Mouse (Mus musculus): ENCODE data around the gene Plcb3. TPM values are rescaled to one million over a fixed set of nuclear protein-coding genes. Genes with fewer than 3 reads are reported as not detected.
"Not testable (repeated sequence)": the region's sequence is repeated elsewhere in the genome, so short reads cannot be mapped to it uniquely, and the experiment has no call there.

Plcb3 gene
- polyA plus RNA-seq, 1 experiment from 2014 or later: 18.1 TPM

GRCm38 (mm10) chr19:6997721-6998290 lies 21.5 kb upstream of the Plcb3 start:
- Histone ChIP-seq H3K9ac (no peak overlapping the region), H3K4me3 (no peak overlapping the region), H3K9me3 (no peaks in the 10 kb centered on the region), H3K27me3 (replicated peaks) (no peaks in the 10 kb centered on the region), H3K36me3 (peaks cover 26% of the 10 kb centered on the region), H3K4me1 (peaks cover 36% of the 10 kb centered on the region), H3K4me2 (no peak overlapping the region), H3K27ac (replicated peaks) (no peak overlapping the region)
- WGBS: 87% methylated on average over 9 of the region's 9 CpGs
- no peak for ATAC-seq (ENCODE audit: extremely low read depth, insufficient number of reproducible peaks, low FRiP score, low TSS enrichment)

- Histone ChIP-seq H3K36me3 (peaks cover 26% of the 10 kb centered on the region), H3K4me2 (peak within 1 kb of the TSS; percentile 89), H3K27ac (replicated peaks) (peak within 1 kb of the TSS; percentile 88), H3K4me3 (peak within 1 kb of the TSS; percentile 71), H3K4me1 (peaks cover 43% of the 10 kb centered on the region), H3K27me3 (replicated peaks) (no peaks in the 10 kb centered on the region), H3K9me3 (no peaks in the 10 kb centered on the region), H3K9ac (peak within 1 kb of the TSS; percentile 92)
- 1% methylated on average over 24 of the region's 24 CpGs for WGBS
- peak; percentile 56; the same call in 1 of the 2 replicates for ATAC-seq (ENCODE audit: extremely low read depth, insufficient number of reproducible peaks, low FRiP score, low TSS enrichment)
These were observed 19.7 kb upstream of the Plcb3 start, which contains the start of the genes Nudt22 and Trpt1 for GRCm38 (mm10) chr19:6996006-6996405. Gene Nudt22, minus strand, starts transcription at chr19:6996117. Gene Trpt1, plus strand, starts transcription at chr19:6996131.

- peak overlapping the region; percentile 89 for H3K4me2 ChIP-seq
- H3K4me1 ChIP-seq: peaks cover 43% of the 10 kb centered on the region
- peak overlapping the region; percentile 88 for H3K27ac ChIP-seq (replicated peaks)
- no peaks in the 10 kb centered on the region for H3K9me3 ChIP-seq
- peaks cover 24% of the 10 kb centered on the region for H3K36me3 ChIP-seq
- 42% methylated on average over 21 of the region's 21 CpGs for WGBS
- H3K27me3 ChIP-seq (replicated peaks): no peaks in the 10 kb centered on the region
- peak overlapping the region; percentile 71 for H3K4me3 ChIP-seq
- peak overlapping the region; percentile 92 for H3K9ac ChIP-seq
- ATAC-seq (ENCODE audit: extremely low read depth, insufficient number of reproducible peaks, low FRiP score, low TSS enrichment): no peak
These were observed 19.2 kb upstream of the Plcb3 start for GRCm38 (mm10) chr19:6995255-6995991.

GRCm38 (mm10) chr19:6994489-6994888 lies 18.2 kb upstream of the Plcb3 start:
- H3K4me1 ChIP-seq: peaks cover 43% of the 10 kb centered on the region
- H3K4me2 ChIP-seq: peak overlapping the region; percentile 89
- H3K9ac ChIP-seq: peak overlapping the region; percentile 92
- no peak for ATAC-seq (ENCODE audit: extremely low read depth, insufficient number of reproducible peaks, low FRiP score, low TSS enrichment)
- peak overlapping the region; percentile 71; the same call in 1 of the 2 replicates for H3K4me3 ChIP-seq
- no peaks in the 10 kb centered on the region for H3K9me3 ChIP-seq
- H3K36me3 ChIP-seq: peaks cover 15% of the 10 kb centered on the region
- H3K27me3 ChIP-seq (replicated peaks): no peaks in the 10 kb centered on the region
- WGBS: 78% methylated on average over 8 of the region's 8 CpGs
- no peak overlapping the region for H3K27ac ChIP-seq (replicated peaks)

- Histone ChIP-seq H3K4me1 (peaks cover 43% of the 10 kb centered on the region), H3K36me3 (peaks cover 15% of the 10 kb centered on the region), H3K9me3 (no peaks in the 10 kb centered on the region), H3K9ac (no peak overlapping the region), H3K4me3 (no peak overlapping the region; the same call in 1 of the 2 replicates), H3K27ac (replicated peaks) (no peak overlapping the region), H3K27me3 (replicated peaks) (no peaks in the 10 kb centered on the region), H3K4me2 (no peak overlapping the region)
- no peak for ATAC-seq (ENCODE audit: extremely low read depth, insufficient number of reproducible peaks, low FRiP score, low TSS enrichment)
- WGBS: 83% methylated on average over 8 of the region's 8 CpGs
These were observed 17.7 kb upstream of the Plcb3 start for GRCm38 (mm10) chr19:6994002-6994401.

GRCm38 (mm10) chr19:6993011-6993770 lies 16.9 kb upstream of the Plcb3 start:
- peak overlapping the region; percentile 64 for H3K4me3 ChIP-seq
- no peaks in the 10 kb centered on the region for H3K27me3 ChIP-seq (replicated peaks)
- peak overlapping the region; percentile 86 for H3K9ac ChIP-seq
- no peaks in the 10 kb centered on the region for H3K9me3 ChIP-seq
- peak overlapping the region; percentile 92 for H3K4me2 ChIP-seq
- peak overlapping the region; percentile 76 for H3K27ac ChIP-seq (replicated peaks)
- no peak for ATAC-seq (ENCODE audit: extremely low read depth, insufficient number of reproducible peaks, low FRiP score, low TSS enrichment)
- H3K4me1 ChIP-seq: peaks cover 45% of the 10 kb centered on the region
- 60% methylated on average over 14 of the region's 14 CpGs for WGBS
- H3K36me3 ChIP-seq: peaks cover 7% of the 10 kb centered on the region

- Histone ChIP-seq H3K36me3 (peaks cover 5% of the 10 kb centered on the region; the same call in 1 of the 2 replicates), H3K9ac (peak within 1 kb of the TSS; percentile 92), H3K4me1 (peaks cover 49% of the 10 kb centered on the region), H3K4me2 (peak within 1 kb of the TSS; percentile 92), H3K4me3 (peak within 1 kb of the TSS; percentile 64), H3K9me3 (no peaks in the 10 kb centered on the region), H3K27ac (replicated peaks) (peak within 1 kb of the TSS; percentile 76), H3K27me3 (replicated peaks) (no peaks in the 10 kb centered on the region)
- peak; percentile 85 for ATAC-seq (ENCODE audit: extremely low read depth, insufficient number of reproducible peaks, low FRiP score, low TSS enrichment)
- WGBS: 1% methylated on average over 37 of the region's 37 CpGs
These were observed 16.0 kb upstream of the Plcb3 start, which contains the start of gene Dnajc4 for GRCm38 (mm10) chr19:6992011-6992858. Gene Dnajc4, minus strand, starts transcription at chr19:6992572.

GRCm38 (mm10) chr19:6991166-6991565 lies 14.9 kb upstream of the Plcb3 start:
- 85% methylated on average over 6 of the region's 6 CpGs for WGBS
- not testable (repeated sequence) for ATAC-seq (ENCODE audit: extremely low read depth, insufficient number of reproducible peaks, low FRiP score, low TSS enrichment); H3K36me3 ChIP-seq; H3K9me3 ChIP-seq; H3K27me3 ChIP-seq (replicated peaks); H3K27ac ChIP-seq (replicated peaks)
- Histone ChIP-seq H3K4me1 (peaks cover 46% of the 10 kb centered on the region), H3K4me2 (peak overlapping the region; percentile 92), H3K4me3 (peak overlapping the region; percentile 64; the same call in 1 of the 2 replicates), H3K9ac (peak overlapping the region; percentile 92; the same call in 1 of the 2 replicates)

GRCm38 (mm10) chr19:6990712-6991111 lies 14.4 kb upstream of the Plcb3 start:
- WGBS: 94% methylated on average over 6 of the region's 6 CpGs
- Histone ChIP-seq H3K27me3 (replicated peaks) (no peaks in the 10 kb centered on the region), H3K9me3 (no peaks in the 10 kb centered on the region), H3K36me3 (peaks cover 10% of the 10 kb centered on the region), H3K4me3 (no peak overlapping the region), H3K4me2 (no peak overlapping the region), H3K27ac (replicated peaks) (no peak overlapping the region), H3K9ac (no peak overlapping the region), H3K4me1 (peaks cover 50% of the 10 kb centered on the region)
- ATAC-seq (ENCODE audit: extremely low read depth, insufficient number of reproducible peaks, low FRiP score, low TSS enrichment): no peak

- no peak for ATAC-seq (ENCODE audit: extremely low read depth, insufficient number of reproducible peaks, low FRiP score, low TSS enrichment)
- H3K9ac ChIP-seq: no peak overlapping the region
These were observed 13.0 kb upstream of the Plcb3 start for GRCm38 (mm10) chr19:6989251-6989650.

More at GRCm38 (mm10) chr19:6989251-6989650, 13.0 kb upstream of the Plcb3 start:
- no peak overlapping the region for H3K4me3 ChIP-seq
- H3K4me1 ChIP-seq: peaks cover 46% of the 10 kb centered on the region
- no peak overlapping the region for H3K4me2 ChIP-seq
- WGBS: 86% methylated on average over 8 of the region's 8 CpGs
- H3K27me3 ChIP-seq (replicated peaks): no peaks in the 10 kb centered on the region
- peaks cover 23% of the 10 kb centered on the region for H3K36me3 ChIP-seq
- H3K9me3 ChIP-seq: no peaks in the 10 kb centered on the region
- no peak overlapping the region for H3K27ac ChIP-seq (replicated peaks)

Measured in heart, embryonic 13.5 days (tissue).